Mouse (Mus musculus): ENCODE data around the gene Hipk2.

Gene Hipk2

DNA sequence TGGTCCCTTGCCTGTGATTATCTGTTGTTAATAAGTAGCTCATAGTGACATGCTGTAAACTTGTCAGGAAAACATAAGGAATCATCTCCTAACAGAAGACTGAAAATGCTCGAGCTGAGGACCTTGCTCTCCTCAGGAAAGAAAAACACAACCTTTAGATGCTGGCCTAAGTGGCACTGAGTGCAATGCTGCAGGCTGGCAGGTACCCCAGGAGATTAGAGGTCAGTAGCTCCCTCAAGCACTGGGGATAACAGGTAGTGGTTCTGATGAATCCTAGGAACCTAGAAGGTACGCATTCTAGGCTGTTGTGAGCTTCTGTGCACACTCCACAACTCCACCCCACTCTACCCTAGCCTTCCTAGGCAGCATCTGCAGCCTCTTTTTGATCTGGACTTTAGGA lies 9.2 kb downstream of the Hipk2 start:
- DNase-seq (ENCODE audit: low spot score): no peak

GRCm38 (mm10) chr6:38866357-38866756 lies 9.6 kb downstream of the Hipk2 start:
- no peak for DNase-seq (ENCODE audit: low spot score)

DNA sequence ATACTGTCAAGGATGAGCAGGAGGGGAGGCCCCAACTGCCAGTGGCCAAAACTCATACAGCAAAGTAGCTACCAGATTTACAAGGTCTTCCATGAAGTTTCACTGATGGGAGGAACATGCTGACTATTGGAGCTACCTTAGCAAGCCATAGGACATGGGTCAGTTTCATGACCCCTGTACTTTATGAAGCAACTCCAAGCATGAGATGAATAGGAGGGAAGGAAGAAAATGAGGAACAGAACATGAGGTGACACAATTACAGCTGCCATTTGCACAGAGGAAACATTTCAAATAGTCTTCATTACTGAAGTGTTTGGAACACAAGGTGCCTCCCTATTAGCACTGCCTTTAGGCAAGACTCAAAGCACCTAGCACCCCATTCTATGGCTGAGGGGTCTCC lies 10.2 kb downstream of the Hipk2 start:
- DNase-seq (ENCODE audit: low spot score): no peak

DNA sequence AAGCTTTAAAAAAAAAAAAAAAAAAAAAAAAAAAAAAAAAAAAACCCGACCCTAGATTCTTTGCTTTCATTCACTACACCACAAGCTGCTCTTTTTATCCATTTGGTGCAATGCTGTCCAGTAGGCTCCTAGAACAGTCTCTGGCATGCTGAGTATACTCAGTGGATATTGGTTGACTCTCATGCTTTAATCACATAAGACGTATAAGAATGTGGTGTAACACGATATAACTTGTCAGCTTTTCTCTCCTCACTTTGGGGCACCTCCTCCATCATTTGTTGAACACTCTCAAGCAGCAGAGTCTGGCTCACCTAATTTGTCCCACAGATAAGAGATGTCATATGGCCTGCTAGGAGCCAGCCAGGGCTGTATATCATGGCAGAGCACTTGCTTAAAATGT lies 12.4 kb downstream of the Hipk2 start:
- DNase-seq (ENCODE audit: low spot score): no peak

DNA sequence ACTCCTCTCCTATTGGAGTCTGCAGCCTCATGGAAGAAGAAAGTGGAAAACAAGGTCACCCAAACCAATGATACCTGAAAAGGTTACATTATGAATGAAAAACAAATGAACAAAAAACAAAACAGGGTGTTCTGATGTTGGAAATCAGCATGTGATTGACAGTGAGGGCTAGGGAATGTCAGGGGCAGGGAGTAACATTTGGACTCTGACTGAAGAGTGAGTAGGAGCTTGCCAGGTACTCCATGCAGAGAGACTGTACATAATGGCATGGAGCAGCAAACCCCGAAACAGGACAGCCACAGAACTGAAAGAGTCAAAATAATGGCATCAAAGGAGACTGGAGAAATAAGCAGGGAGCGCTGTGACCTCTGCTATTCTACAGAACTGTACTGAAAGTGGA lies 15.7 kb downstream of the Hipk2 start:
- no peak for DNase-seq (ENCODE audit: low spot score)

- no peak for DNase-seq (ENCODE audit: low spot score)
Observed at GRCm38 (mm10) chr6:38859819-38860218, 16.1 kb downstream of the Hipk2 start.

GRCm38 (mm10) chr6:38853561-38853992 lies 22.4 kb downstream of the Hipk2 start:
- no peak for DNase-seq (ENCODE audit: low spot score)

DNA sequence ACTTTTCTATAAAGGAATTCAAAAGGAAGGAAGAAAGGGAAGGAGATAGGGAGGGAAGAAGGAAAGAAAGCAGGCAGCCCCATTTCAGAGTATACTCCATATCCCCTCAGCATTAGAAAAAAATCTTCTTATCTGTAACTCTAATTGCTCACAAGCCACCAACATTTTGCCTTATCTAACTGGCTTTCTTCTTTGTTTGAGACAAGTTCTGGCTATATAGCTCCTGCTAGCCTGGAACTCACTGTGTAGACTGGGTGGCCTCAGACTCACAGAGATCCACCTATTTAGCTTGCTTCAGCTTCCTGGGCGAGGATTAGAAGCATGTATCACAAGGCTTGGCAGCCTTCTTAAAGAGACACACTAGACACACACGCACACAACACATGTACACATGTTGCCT lies 24.2 kb downstream of the Hipk2 start:
- no peak for DNase-seq (ENCODE audit: low spot score)

DNA sequence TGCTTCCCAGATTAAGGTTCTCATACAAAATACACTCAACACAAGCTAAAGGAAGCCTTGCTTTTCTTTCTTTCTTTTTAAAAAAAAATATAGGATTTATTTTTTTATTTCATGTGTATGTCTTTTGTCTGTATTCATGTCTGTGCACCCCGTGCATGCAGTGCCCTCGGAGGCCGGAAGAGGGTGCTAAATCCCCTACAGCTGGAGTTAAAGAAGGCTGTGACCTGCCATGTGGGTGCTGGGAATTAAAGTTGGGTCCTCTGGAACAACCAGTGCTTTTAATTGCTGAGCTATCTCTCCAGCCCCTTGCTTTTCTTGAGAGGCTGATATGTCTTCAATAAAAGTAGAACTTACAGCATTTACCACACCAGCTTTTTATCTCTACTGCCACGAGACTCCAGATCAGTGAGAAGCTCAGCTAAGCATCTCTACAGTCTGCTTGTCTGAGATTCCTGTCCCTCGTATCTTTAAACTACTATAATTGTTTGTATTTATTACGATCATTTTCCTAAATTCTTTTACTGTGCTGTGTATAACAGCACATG lies 25.2 kb downstream of the Hipk2 start:
- DNase-seq (ENCODE audit: low spot score): no peak

GRCm38 (mm10) chr6:38847958-38848910 lies 27.7 kb downstream of the Hipk2 start:
- no peak for DNase-seq (ENCODE audit: low spot score)

GRCm38 (mm10) chr6:38847447-38847846 lies 28.5 kb downstream of the Hipk2 start:
- no peak for DNase-seq (ENCODE audit: low spot score)

DNA sequence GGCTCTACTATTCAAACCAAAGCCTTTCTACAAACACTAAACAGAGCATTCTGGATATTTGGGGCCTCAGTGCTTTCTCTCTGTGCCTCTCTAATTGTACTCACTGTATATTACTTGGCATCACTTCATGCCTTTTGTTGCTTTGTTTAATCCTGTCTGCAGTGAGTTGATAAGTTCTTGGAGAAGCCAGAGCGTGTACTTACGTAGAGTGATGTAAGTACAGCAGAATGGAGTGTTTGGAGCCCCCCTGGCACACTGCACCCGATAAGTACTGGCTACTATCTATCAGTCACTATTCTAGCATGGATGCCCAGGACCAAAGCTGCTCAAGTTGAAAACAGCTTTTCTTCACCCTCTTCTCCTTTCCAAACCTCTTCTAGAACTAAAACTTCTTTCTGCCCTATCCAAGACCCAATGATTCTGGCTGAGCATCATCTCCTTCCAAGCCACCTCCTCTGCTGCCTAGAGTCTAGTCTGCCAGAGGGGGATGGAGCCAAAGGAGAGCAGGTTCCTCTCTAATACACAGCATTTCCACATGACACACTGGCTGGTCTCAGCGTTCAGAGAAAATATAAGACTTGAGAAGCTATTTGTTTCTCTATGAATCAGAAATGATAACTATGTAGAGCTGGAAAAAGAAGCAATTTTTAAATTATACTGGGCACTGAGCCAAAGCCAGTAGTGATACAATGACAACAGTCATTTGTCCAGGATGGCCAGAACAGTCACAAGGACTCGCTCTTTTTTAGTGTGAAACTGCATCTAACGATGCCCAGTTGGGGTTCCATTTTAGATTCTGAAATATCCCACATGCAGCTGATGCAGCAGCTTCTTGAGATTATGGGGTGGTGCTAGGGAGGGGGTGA lies 29.4 kb downstream of the Hipk2 start:
- no peak for DNase-seq (ENCODE audit: low spot score)

GRCm38 (mm10) chr6:38845876-38846275 lies 30.1 kb downstream of the Hipk2 start:
- no peak for DNase-seq (ENCODE audit: low spot score)

- no peak for DNase-seq (ENCODE audit: low spot score)
Observed at GRCm38 (mm10) chr6:38845117-38845516, 30.8 kb downstream of the Hipk2 start.

DNA sequence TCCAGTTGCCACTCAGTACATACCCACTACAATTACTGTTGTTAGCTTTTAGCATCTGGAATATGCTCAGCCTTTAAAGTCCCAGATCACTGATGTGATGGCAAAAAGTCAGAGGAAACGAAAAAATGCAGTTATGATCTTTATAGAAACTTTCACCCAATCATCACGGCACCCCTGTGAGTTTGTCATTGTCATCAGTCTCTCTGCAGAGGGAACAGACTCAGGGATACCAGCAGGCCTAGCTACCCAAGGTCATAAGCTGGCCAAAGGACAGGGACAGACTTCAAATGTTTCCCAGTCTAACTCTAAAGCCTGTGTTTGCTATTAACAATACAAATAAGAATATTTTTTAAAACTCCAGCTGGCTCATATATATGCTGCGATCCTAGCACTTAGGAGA lies 34.4 kb downstream of the Hipk2 start:
- DNase-seq (ENCODE audit: low spot score): no peak

- DNase-seq (ENCODE audit: low spot score): no peak
Observed at GRCm38 (mm10) chr6:38840780-38841179, 35.2 kb downstream of the Hipk2 start.

GRCm38 (mm10) chr6:38840380-38840779 lies 35.6 kb downstream of the Hipk2 start:
- no peak for DNase-seq (ENCODE audit: low spot score)

DNA sequence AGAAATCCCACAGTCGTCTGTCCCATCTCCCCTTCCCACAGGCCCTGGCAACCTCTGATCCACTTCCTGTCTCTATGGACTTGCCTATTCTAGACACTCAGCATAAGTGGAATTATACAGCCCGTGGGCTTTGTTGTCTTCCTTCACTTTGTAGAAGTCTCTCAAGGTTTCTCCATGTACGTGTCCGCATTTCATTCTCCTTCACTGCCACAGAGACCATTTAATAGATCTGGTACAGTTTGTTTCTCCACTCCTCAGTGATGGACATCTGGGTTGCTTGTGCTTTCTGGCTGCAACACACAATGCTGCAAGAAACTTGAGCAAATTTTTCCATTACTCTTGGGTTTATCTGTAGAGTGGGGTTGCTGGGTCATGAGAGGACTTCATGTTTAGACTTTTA lies 36.1 kb downstream of the Hipk2 start:
- DNase-seq (ENCODE audit: low spot score): no peak

- no peak for DNase-seq (ENCODE audit: low spot score)
Observed at GRCm38 (mm10) chr6:38838061-38838460, 37.9 kb downstream of the Hipk2 start.

- DNase-seq (ENCODE audit: low spot score): no peak
Observed at GRCm38 (mm10) chr6:38835217-38835616, 40.7 kb downstream of the Hipk2 start.

- no peak for DNase-seq (ENCODE audit: low spot score)
Observed at GRCm38 (mm10) chr6:38834727-38835126, 41.2 kb downstream of the Hipk2 start.

DNA sequence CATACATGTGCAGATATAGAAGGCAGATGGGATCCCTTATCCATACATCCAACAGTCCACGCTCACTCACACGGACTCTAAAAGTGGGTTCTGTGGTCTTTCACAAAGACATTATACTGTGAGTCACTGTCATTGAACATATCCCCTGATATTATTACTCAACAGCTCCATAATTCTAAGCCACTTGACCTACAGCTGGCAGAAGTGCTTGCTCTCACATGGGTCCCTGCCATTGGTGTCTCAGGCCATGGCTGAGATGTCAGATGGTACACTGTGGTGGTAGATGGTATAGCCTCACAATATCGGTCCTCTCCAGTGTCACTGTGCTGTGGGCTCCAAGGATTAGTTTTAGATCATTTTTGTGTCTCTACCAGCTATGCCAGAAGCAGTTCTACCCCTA lies 42.2 kb downstream of the Hipk2 start:
- no peak for DNase-seq (ENCODE audit: low spot score)

DNA sequence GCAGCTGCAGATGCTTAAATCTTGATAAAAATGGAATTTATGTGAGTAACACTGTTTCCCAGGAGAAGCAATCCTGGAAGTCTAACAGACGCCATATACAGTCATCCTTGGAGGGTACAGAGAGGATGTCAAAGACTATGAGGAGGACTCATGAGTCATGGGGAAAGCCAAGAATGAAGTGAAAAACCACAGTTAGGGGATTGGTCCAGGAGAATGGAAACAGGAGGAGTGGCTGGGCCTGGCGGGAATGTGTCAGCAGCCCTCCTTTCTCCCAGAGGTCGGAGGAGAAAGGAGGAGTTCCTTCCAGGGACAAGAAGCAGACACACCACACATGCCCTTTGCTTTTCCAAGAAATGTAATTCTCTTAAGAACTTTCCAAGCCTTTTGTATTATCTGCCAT lies 46.5 kb downstream of the Hipk2 start:
- DNase-seq (ENCODE audit: low spot score): no peak
